Mouse (Mus musculus): ENCODE measurements around the gene Trat1. TPM values are rescaled to one million over a fixed set of nuclear protein-coding genes. Genes with fewer than 3 reads are reported as not detected.

Trat1 gene
- total RNA-seq (2015) (not detected in 2 replicates), total RNA-seq (2017) (0.14 and 0.54 TPM in 2 replicates)

DNA sequence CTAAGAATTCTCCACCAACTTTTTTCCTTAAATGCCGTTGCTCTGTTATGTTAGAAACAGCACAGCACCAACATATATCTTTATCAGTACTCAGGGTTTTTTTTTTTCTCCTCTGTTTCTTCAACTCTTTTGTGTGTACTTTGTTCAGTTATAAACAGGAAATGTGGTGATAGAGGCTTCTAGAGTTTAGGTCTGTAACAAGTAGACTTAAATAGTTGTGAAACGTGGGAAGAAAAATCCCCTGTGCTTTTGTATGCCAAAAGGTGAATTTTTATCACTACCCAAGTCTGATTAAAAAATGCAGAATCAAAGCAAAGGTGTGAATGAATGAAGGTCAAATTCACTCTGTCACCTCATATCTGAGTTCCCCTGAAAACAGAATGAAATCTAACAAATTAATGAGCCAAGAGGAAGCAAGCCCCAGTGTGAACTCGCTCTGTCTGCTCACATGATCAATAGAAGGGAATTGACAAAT is at the start of gene Trat1:
Trat1 (minus strand) TSS at position 51 of the 475 bp plus-strand sequence.
- no peak for ATAC-seq (replicated peaks; ENCODE audit: poor library complexity)

DNA sequence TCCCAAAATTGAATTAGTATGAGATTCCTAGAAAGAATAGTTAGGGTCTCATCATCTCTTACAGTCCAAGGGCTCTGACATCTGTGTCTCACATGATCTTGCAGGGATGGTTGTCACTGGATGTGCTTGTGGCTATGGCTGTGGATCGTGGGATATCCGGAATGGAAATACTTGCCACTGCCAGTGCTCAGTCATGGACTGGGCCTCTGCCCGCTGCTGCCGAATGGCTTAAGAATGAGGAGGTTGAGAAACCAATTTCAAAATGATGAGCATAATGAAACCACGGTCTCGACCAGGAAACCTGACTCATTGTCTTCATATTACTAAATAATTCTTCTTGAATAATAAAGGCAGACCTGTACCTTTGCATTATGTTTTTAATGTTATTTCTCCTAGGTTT is 46.7 kb upstream of the Trat1 start:
- peak; percentile 98 for ATAC-seq (replicated peaks; ENCODE audit: poor library complexity)

GRCm38 (mm10) chr16:48816695-48817094 is 44.9 kb upstream of the Trat1 start, which contains the start of gene Retnlb:
Retnlb (plus strand) TSS chr16:48816856.
- no peak for ATAC-seq (replicated peaks; ENCODE audit: poor library complexity)

DNA sequence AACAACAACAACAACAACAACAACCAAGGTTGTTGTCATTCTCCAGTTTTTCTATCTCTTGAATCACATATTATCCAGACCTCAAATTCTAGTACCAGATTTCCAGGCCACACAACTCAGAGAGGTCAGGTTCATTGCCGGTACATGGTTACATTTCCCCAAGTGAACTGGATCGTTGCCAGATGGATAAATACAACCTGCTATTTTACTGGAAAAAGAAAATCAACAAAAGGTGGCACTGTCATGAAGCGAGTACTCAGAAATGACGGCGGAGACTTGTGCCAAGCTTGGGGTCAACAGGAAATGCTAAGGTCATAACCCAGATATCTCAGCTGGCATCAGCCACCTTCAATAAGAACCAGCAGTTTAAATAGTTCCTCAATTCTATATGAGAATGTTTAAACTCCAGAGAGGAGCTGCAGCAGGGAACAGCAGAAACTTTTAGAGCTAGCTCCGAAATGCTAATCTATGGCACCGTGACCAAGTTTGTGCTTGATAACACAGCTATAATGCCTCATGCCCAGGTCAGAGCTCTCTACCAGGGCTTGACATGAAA is 40.1 kb upstream of the Trat1 start:
- peak; percentile 63 for ATAC-seq (replicated peaks; ENCODE audit: poor library complexity)

DNA sequence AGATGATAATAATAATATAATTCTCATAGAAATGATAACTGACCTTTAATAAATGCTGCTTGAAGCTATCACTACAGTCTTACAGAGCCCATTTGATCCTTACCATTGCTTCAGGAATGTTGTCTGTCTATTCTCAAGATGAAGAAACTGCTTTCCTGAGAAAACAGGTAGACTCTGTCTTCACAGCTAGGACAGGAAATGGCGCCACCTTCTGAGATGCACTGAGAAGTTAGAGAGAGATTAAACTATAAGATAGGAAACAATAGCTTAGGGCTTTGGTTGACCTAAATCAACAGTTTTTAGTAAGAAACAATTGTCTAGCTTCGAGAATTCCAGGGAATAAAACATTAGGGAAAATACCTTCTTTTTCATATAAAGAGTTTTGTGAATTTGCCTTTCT is 37.6 kb upstream of the Trat1 start:
- ATAC-seq (replicated peaks; ENCODE audit: poor library complexity) = 0 out of 2 replicates have a peak, but pooled peaks have one; percentile 39

DNA sequence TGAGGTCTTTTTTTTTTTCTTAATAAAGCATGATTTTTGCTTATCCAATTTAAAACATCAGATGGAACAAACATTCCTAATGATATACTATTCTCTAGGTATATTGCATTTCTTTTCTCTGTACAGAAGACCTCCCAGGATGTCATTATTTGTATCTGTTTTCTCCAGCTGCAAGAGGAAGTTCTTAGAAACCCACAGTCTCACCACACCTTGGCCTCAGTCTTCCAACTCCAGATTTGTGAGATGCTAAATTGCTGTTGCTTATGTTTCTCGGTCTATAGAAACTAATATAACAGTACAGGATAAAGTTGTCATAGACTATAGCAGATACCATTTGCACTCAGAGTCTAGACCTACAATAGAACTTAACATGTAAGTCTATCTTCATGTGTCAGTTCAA is 34.7 kb upstream of the Trat1 start:
- 0 out of 2 replicates have a peak, but pooled peaks have one; percentile 39 for ATAC-seq (replicated peaks; ENCODE audit: poor library complexity)

DNA sequence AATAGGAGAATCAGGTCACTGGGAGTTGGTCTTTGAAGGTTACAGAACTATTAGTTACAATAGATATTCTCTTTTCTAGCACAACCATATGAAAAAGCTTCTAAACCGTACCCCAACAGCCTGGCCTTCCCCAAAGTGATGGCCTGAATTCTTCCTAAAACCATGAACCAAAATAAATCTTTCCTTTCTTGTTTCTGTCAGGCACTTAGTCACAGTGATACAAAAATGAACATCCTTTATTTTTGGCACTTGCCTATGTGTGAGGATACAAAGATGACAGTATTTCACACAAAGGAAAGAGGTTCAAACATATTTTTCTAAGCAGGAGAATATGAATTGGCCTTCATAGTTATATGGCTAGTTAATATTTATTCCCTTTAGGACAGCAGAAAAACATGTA is 33.6 kb upstream of the Trat1 start:
- no peak for ATAC-seq (replicated peaks; ENCODE audit: poor library complexity)

DNA sequence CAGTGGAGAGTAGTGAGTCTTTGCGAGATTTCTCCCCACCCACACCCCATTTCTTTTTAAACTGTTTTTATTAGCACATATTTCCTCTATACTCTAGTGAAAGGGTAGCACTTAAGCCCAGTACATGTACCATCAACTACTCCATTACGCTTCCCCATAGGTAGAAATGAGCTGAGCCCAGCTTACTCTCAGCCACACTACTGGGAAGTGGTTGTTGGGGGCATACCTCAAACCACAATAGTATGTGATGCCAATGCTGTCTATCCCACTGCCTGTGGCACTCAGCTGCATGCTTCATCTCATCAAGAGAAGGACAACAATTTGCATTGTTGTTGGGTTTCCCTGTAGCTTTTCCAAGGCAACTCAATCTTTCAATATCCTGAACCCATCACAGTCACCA is 29.1 kb upstream of the Trat1 start:
- ATAC-seq (replicated peaks; ENCODE audit: poor library complexity) = peak; percentile 90

DNA sequence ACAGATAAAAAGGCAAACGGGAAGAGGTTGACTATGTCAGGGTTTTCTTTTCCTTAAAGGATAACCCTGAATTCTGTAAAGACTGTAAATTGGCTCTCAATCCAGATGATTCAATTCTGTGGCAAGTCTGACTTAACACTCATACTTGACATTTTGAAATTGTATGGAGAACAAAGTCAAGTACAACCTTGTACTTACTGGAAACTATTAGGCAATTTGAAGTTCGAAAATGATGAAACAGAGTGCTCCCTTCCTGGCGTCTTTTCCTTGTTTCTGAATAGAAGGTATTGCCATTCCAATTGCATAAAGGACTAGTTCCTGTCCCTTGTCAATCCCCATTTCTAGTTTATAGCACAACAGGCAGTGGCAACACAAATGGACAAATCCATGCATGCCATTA is 27.6 kb upstream of the Trat1 start:
- ATAC-seq (replicated peaks; ENCODE audit: poor library complexity) = peak; percentile 73

DNA sequence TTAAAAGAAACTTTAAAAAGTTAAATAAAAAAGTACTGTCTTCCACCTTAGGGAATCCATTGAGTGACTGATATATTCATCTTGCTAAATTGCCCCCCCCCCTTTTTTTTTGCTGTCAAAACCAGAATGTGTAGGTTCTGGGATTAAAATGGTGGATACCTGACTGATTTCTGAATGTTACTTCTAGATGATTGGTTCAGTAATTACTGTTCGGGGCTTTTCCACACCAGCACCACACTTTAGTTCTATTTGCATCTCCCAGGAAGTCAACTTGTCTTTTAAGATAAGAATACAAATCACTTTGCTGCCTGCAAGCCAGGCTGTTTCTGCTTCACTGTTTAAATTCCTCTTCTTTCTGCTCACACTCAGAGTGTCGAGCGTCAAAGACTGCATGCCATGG is 26.5 kb upstream of the Trat1 start:
- no peak for ATAC-seq (replicated peaks; ENCODE audit: poor library complexity)

GRCm38 (mm10) chr16:48788704-48789185 is 16.9 kb upstream of the Trat1 start:
- ATAC-seq (replicated peaks; ENCODE audit: poor library complexity) = peak; percentile 86

DNA sequence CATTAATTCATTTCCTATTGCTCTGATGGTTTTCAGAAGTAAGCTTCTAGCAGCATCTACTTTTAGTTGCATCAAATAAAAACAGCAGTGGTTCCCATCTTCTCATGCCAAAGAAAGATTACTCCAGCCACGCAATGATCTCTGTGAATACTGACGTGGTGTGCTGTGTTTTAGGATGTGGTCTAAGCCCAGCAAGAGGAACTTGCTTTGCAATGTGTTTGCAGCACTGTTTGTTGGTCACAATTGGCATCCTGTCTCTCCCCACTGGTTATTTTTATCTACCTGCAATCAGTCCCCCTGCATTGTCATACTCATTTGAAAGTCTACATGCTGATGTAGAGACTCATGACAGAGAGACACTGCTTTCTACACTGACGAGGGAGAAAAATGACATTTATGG is 14.4 kb upstream of the Trat1 start:
- ATAC-seq (replicated peaks; ENCODE audit: poor library complexity) = peak; percentile 87

- ATAC-seq (replicated peaks; ENCODE audit: poor library complexity) = peak; percentile 52; the same call in 1 of the 2 replicates
Observed at GRCm38 (mm10) chr16:48777254-48777653, 5.4 kb upstream of the Trat1 start.

DNA sequence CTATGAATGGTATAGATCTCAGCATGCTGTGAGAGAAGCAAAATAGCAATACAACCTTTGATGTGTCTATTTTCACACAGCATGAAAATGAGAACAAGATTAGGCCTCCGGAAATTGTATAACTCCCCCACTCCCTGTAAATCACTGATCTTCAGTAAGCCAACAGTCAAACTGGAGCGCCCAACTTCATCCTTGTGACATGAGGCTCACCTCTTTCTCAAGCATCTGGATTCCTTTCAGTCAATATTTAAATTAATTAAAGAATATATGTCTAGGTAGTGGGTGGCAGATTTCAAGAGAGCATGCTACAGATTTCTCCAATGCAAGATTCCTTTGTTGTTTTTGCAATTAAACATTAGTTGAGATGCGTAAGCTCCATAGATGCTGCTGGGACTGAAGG is 2.6 kb downstream of the Trat1 start:
- ATAC-seq (replicated peaks; ENCODE audit: poor library complexity) = no peak

- no peak for ATAC-seq (replicated peaks; ENCODE audit: poor library complexity)
Observed at GRCm38 (mm10) chr16:48760643-48761481, 11.0 kb downstream of the Trat1 start.

DNA sequence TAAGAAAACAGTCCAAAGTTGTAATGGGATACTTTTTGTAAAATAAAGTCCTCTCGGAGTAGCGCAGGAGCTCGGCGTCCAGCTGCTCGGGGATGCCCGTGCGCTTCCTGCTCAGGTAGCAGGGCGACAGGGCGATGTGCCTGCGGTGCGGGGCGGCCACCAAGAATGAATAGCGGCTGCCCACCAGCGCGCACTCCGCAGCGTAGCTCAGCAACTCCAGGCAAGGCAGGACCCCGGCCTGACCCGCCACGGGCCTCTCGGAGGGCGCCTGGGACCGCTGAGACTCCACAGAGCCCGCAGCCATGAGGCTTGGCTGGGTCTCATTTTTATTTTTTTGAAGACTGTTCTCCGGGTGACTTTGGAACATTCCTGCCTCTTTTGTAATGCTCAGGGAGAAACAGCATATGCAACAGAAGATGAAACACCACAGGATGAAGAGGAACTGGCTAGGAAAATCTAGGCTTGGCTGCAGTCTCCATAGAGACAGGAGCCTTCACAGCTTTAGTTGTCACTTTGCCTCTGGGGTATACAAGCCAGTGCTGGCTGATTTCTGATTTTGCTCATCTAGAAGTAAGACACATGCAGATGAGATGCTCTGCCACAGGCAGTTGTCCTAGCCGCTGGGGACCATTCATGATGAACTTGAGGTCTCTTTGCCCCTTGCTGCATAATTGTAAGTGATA is 21.5 kb downstream of the Trat1 start:
- ATAC-seq (replicated peaks; ENCODE audit: poor library complexity) = no peak

- ATAC-seq (replicated peaks; ENCODE audit: poor library complexity) = no peak
Observed at GRCm38 (mm10) chr16:48745418-48745817, 26.4 kb downstream of the Trat1 start.

GRCm38 (mm10) chr16:48745011-48745410 is 26.8 kb downstream of the Trat1 start:
- no peak for ATAC-seq (replicated peaks; ENCODE audit: poor library complexity)

- peak; percentile 69; the same call in 1 of the 2 replicates for ATAC-seq (replicated peaks; ENCODE audit: poor library complexity)
Observed at GRCm38 (mm10) chr16:48741549-48741948, 30.3 kb downstream of the Trat1 start.

- ATAC-seq (replicated peaks; ENCODE audit: poor library complexity) = no peak
Observed at GRCm38 (mm10) chr16:48739974-48740373, 31.8 kb downstream of the Trat1 start.

DNA sequence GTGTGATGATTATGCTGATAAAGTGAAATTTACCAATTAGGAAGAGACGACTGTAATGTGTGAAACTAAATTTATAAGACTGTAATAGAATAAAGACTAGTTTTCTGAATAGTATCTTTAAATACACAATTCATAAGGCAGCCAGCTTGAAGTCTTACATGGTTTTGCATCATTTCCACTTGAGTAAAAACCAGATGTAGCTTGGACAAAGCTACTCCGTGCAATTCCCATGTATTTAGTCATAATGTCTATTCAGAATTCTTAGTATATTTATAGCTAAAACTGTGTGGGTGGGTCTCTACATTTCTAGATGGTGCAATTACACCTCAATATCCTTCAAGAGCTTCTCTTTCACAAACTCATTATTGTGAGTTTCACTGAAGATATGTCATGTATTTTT is 33.4 kb downstream of the Trat1 start:
- ATAC-seq (replicated peaks; ENCODE audit: poor library complexity) = no peak

Data from megakaryocyte progenitor cell, adult 5-6 weeks (primary cell).